8 mouse cellular contexts compared by ENCODE assay signal in the genomic region with DNA sequence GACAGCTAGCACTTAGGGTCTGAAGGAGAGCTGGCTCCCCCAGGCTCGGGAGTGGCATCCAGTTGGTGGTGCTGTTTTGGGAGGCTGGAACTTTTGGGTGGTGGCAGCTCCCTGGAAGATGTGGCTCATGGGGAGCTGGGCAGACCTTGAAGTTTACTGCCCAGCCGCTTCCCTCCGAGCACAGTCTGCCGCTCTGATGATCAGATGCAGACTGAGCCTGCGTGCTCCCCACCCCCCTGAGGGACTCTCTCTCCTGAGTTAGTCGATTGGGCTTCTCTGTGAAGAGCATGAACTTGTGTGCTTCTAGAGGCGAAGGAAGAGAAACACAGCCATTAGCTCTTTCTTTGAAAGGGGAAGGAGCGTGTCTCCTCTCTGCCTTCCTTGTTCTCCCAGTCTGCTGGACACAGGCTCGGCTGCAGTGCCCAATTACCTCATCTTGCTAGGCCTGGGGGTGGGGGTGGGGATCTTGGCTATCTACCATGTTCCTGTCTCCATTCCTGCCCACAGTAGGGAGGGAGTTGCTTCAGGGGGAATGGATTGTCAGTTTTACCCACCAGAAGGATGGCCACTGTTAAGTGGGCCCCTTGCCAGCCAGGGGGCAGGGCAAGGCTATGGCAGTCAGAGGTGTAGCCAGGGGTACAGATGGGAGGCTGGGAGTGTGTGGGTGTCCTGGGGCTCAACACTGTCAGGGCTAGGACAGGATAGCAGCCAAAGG. TPM values are rescaled to one million over a fixed set of nuclear protein-coding genes. Genes with fewer than 3 reads are reported as not detected.
A peak's percentile ranks its signal among the peaks of the same experiment; 100 is the strongest.
DNase-seq lines count a peak whose midpoint lies in the region; ATAC-seq and TF ChIP-seq lines count a peak whose summit lies in the region.

No protein-coding gene starts in this region.

- no peaks in the 10 kb centered on the region for H3K27me3 ChIP-seq in liver, adult 2 months (ENCODE audit: control insufficient read depth, insufficient read depth, low read length)
- H3K27me3 ChIP-seq in heart, embryonic 11.5 days (ENCODE audit: control insufficient read depth, insufficient read depth, low read length) = no peaks in the 10 kb centered on the region
- no peaks in the 10 kb centered on the region for H3K27me3 ChIP-seq in midbrain, embryonic 14.5 days (ENCODE audit: control insufficient read depth, insufficient read depth, low read length)
- no peaks in the 10 kb centered on the region for H3K27me3 ChIP-seq in intestine, embryonic 16.5 days (replicated peaks; ENCODE audit: control insufficient read depth, insufficient read depth, low read length)

- 71% methylated on average over 9 of the region's 9 CpGs for WGBS in liver, adult 2 months
- 36% methylated on average over 9 of the region's 9 CpGs for WGBS in heart, embryonic 11.5 days (ENCODE audit: insufficient replicate concordance)
- 62% methylated on average over 9 of the region's 9 CpGs for WGBS in midbrain, embryonic 14.5 days
- WGBS in intestine, embryonic 16.5 days = 47% methylated on average over 9 of the region's 9 CpGs

- H3K79me2 ChIP-seq in liver, adult 2 months (ENCODE audit: control insufficient read depth, insufficient read depth, low read length) = no peaks in the 10 kb centered on the region

- no peak overlapping the region for H3K27ac ChIP-seq in liver, adult 2 months (replicated peaks; ENCODE audit: insufficient read depth, low read depth, low read length)
- peak overlapping the region; percentile 55 for H3K27ac ChIP-seq in heart, embryonic 11.5 days (ENCODE audit: low read depth, low read length)
- H3K27ac ChIP-seq in midbrain, embryonic 14.5 days (replicated peaks; ENCODE audit: low read depth, low read length) = no peak overlapping the region
- no peak overlapping the region for H3K27ac ChIP-seq in intestine, embryonic 16.5 days (ENCODE audit: low read length)

- H3K36me3 ChIP-seq in liver, adult 2 months (ENCODE audit: control insufficient read depth, insufficient read depth, low read length) = no peaks in the 10 kb centered on the region
- H3K36me3 ChIP-seq in heart, embryonic 11.5 days (ENCODE audit: control insufficient read depth, insufficient read depth, low read length) = no peaks in the 10 kb centered on the region
- peaks cover 12% of the 10 kb centered on the region for H3K36me3 ChIP-seq in midbrain, embryonic 14.5 days (ENCODE audit: control insufficient read depth, insufficient read depth, low read length)
- no peaks in the 10 kb centered on the region for H3K36me3 ChIP-seq in intestine, embryonic 16.5 days (ENCODE audit: control insufficient read depth, insufficient read depth, low read length)

- no peak overlapping the region for H3K4me2 ChIP-seq in heart, embryonic 11.5 days
- no peak overlapping the region for H3K4me2 ChIP-seq in midbrain, embryonic 14.5 days (ENCODE audit: low read length)
- H3K4me2 ChIP-seq in intestine, embryonic 16.5 days (ENCODE audit: low read depth, low read length) = no peak overlapping the region

- H3K9ac ChIP-seq in liver, adult 2 months (ENCODE audit: low read depth, low read length) = no peak overlapping the region
- H3K9ac ChIP-seq in heart, embryonic 11.5 days (ENCODE audit: low read depth, low read length) = peak overlapping the region; percentile 28; the same call in 1 of the 2 replicates
- H3K9ac ChIP-seq in midbrain, embryonic 14.5 days (replicated peaks; ENCODE audit: low read length) = no peak overlapping the region
- H3K9ac ChIP-seq in intestine, embryonic 16.5 days (ENCODE audit: low read depth, low read length) = no peak overlapping the region

- no peaks in the 10 kb centered on the region for H3K4me1 ChIP-seq in liver, adult 2 months (ENCODE audit: control insufficient read depth, insufficient read depth, low read length)
- peaks cover 14% of the 10 kb centered on the region for H3K4me1 ChIP-seq in heart, embryonic 11.5 days (ENCODE audit: control insufficient read depth, insufficient read depth, low read length)
- H3K4me1 ChIP-seq in midbrain, embryonic 14.5 days (ENCODE audit: control insufficient read depth, insufficient read depth, low read length) = no peaks in the 10 kb centered on the region
- 0 out of 2 replicates have a peak, but pooled peaks cover 4% of the 10 kb centered on the region for H3K4me1 ChIP-seq in intestine, embryonic 16.5 days (ENCODE audit: control insufficient read depth, insufficient read depth, low read length)

- no peak overlapping the region for H3K4me3 ChIP-seq in liver, adult 2 months (ENCODE audit: insufficient read depth, low read depth, low read length)
- no peak overlapping the region for H3K4me3 ChIP-seq in heart, embryonic 11.5 days (ENCODE audit: low read depth, low read length)
- H3K4me3 ChIP-seq in midbrain, embryonic 14.5 days (replicated peaks; ENCODE audit: low read depth, low read length) = no peak overlapping the region
- H3K4me3 ChIP-seq in intestine, embryonic 16.5 days (ENCODE audit: low read length) = no peak overlapping the region

- peak; percentile 4 for DNase-seq in liver, adult 2 months (ENCODE audit: extremely low read depth, low read depth, low spot score)
- no peak for DNase-seq in liver
- DNase-seq in cerebellum, adult 8-10 months = peak; percentile 46
- DNase-seq in midbrain, embryonic 14.5 days = peak; percentile 26
- DNase-seq in left cerebral cortex, postnatal 36 days (ENCODE audit: low spot score in 2 of 2) = no peak

- H3K9me3 ChIP-seq in heart, embryonic 11.5 days (replicated peaks; ENCODE audit: control insufficient read depth, low read length) = no peaks in the 10 kb centered on the region
- H3K9me3 ChIP-seq in midbrain, embryonic 14.5 days (ENCODE audit: control insufficient read depth, low read length) = no peaks in the 10 kb centered on the region
- H3K9me3 ChIP-seq in intestine, embryonic 16.5 days (ENCODE audit: control insufficient read depth, low read length) = no peaks in the 10 kb centered on the region

- TF ChIP-seq POLR2A in liver, adult 2 months (IDR thresholded peaks at IDR 0.05; ENCODE audit: extremely low read depth, insufficient read depth, low read length) = no peak

- intact Hi-C loops in left cerebral cortex, postnatal 36 days (cut with DNase I) = no loop called here

- no peak for TF ChIP-seq CTCF in liver, adult 2 months (IDR thresholded peaks at IDR 0.05; ENCODE audit: low read depth, low read length)

- ATAC-seq in heart, embryonic 11.5 days (replicated peaks; ENCODE audit: insufficient number of reproducible peaks, low FRiP score, low TSS enrichment) = 0 out of 2 replicates have a peak, but pooled peaks have one; percentile 35
- ATAC-seq in midbrain, embryonic 14.5 days (ENCODE audit: low FRiP score, low TSS enrichment) = no peak
- no peak for ATAC-seq in intestine, embryonic 16.5 days
- no peak for ATAC-seq in erythroid progenitor cell, adult 5-6 weeks (replicated peaks; ENCODE audit: low FRiP score, poor library complexity, severe bottlenecking)

RNA-seq across cellular contexts. Expression of a gene that starts 26.8 kb away (rescaled TPM):
- 10.9 and 12.3 TPM in 2 replicates for total RNA-seq in liver, adult 2 months (2014; rRNA removed)
- 11.4 and 13.7 TPM in 2 replicates for polyA plus RNA-seq in liver, adult 2 months (2012; rRNA removed)
- 25.3 and 29.5 TPM in 2 replicates for polyA plus RNA-seq in heart, embryonic 11.5 days (2014; fragmentation: Nextera tagmentation; extraction: Ambion mirVana)
- 29.3 and 35.2 TPM in 2 replicates for polyA plus RNA-seq in midbrain, embryonic 14.5 days (2014; fragmentation: Nextera tagmentation; extraction: Ambion mirVana)
- 10 to 100 TPM; 23.1 to 23.8 TPM for total RNA-seq in left cerebral cortex, postnatal 36 days (2021)
- polyA plus RNA-seq in intestine, embryonic 16.5 days (2015; fragmentation: Nextera tagmentation; extraction: Ambion mirVana) = 30.8 and 32.9 TPM in 2 replicates
- total RNA-seq in erythroid progenitor cell, adult 5-6 weeks (2015; ENCODE audit: low replicate concordance) = 8.3 and 8.8 TPM in 2 replicates
- not detected in 2 replicates for total RNA-seq in erythroid progenitor cell, adult 5-6 weeks (2017; ENCODE audit: low replicate concordance)

Comparison
In these comparisons a context has a peak if more than half of its experiments do, and no peak if none do; other contexts are left out.
1. DNase-seq: peak in liver, adult 2 months (single experiment), cerebellum, adult 8-10 months (single experiment) and midbrain, embryonic 14.5 days (single experiment); none in liver (single experiment) and left cerebral cortex, postnatal 36 days (0 of 2).